Mouse (Mus musculus): Measurements from ENCODE around the gene Kpna6. TPM values are rescaled to one million over a fixed set of nuclear protein-coding genes. Genes with fewer than 3 reads are reported as not detected.

The Kpna6 gene
- polyA plus RNA-seq, 1 experiment, result 6.8 TPM

GRCm38 (mm10) chr4:129696158-129696985, 23.8 kb upstream of the Kpna6 start, which contains the start of gene Tmem39b:
Tmem39b (minus strand) TSS chr4:129696838.
- Histone ChIP-seq H3K27me3 (replicated peaks) (no peaks in the 10 kb centered on the region), H3K36me3 (replicated peaks; ENCODE audit: low read length) (peaks cover 29% of the 10 kb centered on the region), H3K4me3 (replicated peaks) (peak within 1 kb of the TSS; percentile 98), H3K4me1 (peaks cover 59% of the 10 kb centered on the region), H3K9me3 (no peaks in the 10 kb centered on the region)
- no peak for TF ChIP-seq FLI1 (IDR thresholded peaks at IDR 0.05; ENCODE audit: low read length)
- TF ChIP-seq GATA1 (IDR thresholded peaks at IDR 0.05; ENCODE audit: borderline replicate concordance, low read length), result no peak

GRCm38 (mm10) chr4:129695815-129696157, 23.2 kb upstream of the Kpna6 start:
- H3K9me3 ChIP-seq, result no peaks in the 10 kb centered on the region
- H3K27me3 ChIP-seq (replicated peaks), result no peaks in the 10 kb centered on the region
- TF ChIP-seq FLI1 (IDR thresholded peaks at IDR 0.05; ENCODE audit: low read length) (no peak), GATA1 (IDR thresholded peaks at IDR 0.05; ENCODE audit: borderline replicate concordance, low read length) (no peak)
- peaks cover 32% of the 10 kb centered on the region for H3K36me3 ChIP-seq (replicated peaks; ENCODE audit: low read length)
- peaks cover 55% of the 10 kb centered on the region for H3K4me1 ChIP-seq
- H3K4me3 ChIP-seq (replicated peaks), result peak overlapping the region; percentile 98

GRCm38 (mm10) chr4:129684531-129684930, 12.0 kb upstream of the Kpna6 start:
- Histone ChIP-seq H3K27me3 (replicated peaks) (no peaks in the 10 kb centered on the region), H3K4me3 (replicated peaks) (no peak overlapping the region), H3K9me3 (no peaks in the 10 kb centered on the region), H3K36me3 (replicated peaks; ENCODE audit: low read length) (peaks cover 96% of the 10 kb centered on the region), H3K4me1 (peaks cover 7% of the 10 kb centered on the region)
- no peak for TF ChIP-seq GATA1 (IDR thresholded peaks at IDR 0.05; ENCODE audit: borderline replicate concordance, low read length)
- TF ChIP-seq FLI1 (IDR thresholded peaks at IDR 0.05; ENCODE audit: low read length), result no peak

DNA sequence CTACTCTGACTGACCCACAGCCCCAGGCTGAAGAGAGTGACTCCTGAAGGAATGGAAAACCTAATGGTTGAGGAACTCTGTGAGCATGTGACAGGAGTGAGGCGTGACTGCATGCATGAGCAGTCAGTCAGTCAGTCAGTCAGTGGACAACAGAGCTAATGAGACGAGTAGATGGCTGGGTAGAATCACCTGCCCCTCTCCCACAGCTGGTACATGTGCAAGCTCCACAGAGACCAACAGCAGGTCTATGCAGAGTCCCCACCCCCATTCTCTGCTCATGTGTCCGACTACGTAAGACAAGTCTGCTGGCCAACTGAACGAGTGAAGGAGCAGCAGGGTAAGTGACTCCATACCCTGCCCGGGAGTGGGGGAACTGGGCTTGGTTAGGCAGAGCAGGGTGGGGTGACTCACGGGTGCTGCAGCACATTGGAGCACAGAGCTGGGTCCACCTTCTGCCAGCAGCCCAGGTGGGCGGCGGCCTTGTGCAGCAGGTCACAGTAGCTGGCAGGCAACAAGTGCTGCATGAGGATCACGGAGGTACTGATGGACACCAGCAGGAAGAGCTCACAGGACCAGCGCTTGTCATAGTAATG, 11.4 kb upstream of the Kpna6 start:
- Histone ChIP-seq H3K4me3 (replicated peaks) (no peak overlapping the region), H3K36me3 (replicated peaks; ENCODE audit: low read length) (peaks cover 95% of the 10 kb centered on the region), H3K9me3 (no peaks in the 10 kb centered on the region), H3K27me3 (replicated peaks) (no peaks in the 10 kb centered on the region), H3K4me1 (peaks cover 7% of the 10 kb centered on the region)
- TF ChIP-seq FLI1 (IDR thresholded peaks at IDR 0.05; ENCODE audit: low read length) (no peak), GATA1 (IDR thresholded peaks at IDR 0.05; ENCODE audit: borderline replicate concordance, low read length) (no peak)

GRCm38 (mm10) chr4:129681837-129682236, 9.3 kb upstream of the Kpna6 start:
- H3K4me1 ChIP-seq, result peaks cover 18% of the 10 kb centered on the region
- H3K27me3 ChIP-seq (replicated peaks), result no peaks in the 10 kb centered on the region
- peaks cover 97% of the 10 kb centered on the region for H3K36me3 ChIP-seq (replicated peaks; ENCODE audit: low read length)
- no peak overlapping the region for H3K4me3 ChIP-seq (replicated peaks)
- no peaks in the 10 kb centered on the region for H3K9me3 ChIP-seq
- TF ChIP-seq FLI1 (IDR thresholded peaks at IDR 0.05; ENCODE audit: low read length), result no peak
- no peak for TF ChIP-seq GATA1 (IDR thresholded peaks at IDR 0.05; ENCODE audit: borderline replicate concordance, low read length)

- Histone ChIP-seq H3K27me3 (replicated peaks) (no peaks in the 10 kb centered on the region), H3K4me1 (peaks cover 23% of the 10 kb centered on the region), H3K4me3 (replicated peaks) (peak overlapping the region; percentile 95), H3K36me3 (replicated peaks; ENCODE audit: low read length) (peaks cover 30% of the 10 kb centered on the region), H3K9me3 (no peaks in the 10 kb centered on the region)
- TF ChIP-seq FLI1 (IDR thresholded peaks at IDR 0.05; ENCODE audit: low read length) (no peak), GATA1 (IDR thresholded peaks at IDR 0.05; ENCODE audit: borderline replicate concordance, low read length) (no peak)
Observed at GRCm38 (mm10) chr4:129672878-129673449, 397 bp upstream of the Kpna6 start.

DNA sequence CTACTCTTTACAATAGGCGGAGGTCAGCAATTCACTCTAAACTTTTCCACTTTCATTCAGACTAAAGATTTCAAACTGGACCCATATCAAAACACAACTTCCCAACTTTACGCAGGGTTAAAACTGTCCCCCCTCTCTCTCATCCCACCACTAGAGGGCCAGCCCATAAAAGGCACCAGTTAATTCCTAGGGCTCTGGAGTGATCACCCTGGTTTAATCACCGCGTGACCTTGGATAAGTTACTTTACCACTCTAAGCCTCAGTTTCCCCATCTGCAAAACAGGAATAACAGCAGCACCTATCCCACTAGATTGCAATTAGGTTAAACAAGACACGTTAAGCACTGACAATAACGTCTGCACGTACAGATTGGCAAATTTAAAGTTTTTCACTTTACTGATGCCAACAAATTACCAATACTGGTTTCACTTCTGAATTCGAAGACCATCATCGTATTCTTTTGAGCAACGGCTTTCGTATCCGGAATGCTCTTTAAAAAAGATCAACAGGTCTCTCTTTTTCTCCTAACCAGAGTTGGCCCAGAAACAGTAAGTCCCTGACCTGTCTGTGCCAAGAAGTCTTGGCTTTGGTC, 980 bp downstream of the Kpna6 start:
- Histone ChIP-seq H3K9me3 (no peaks in the 10 kb centered on the region), H3K36me3 (replicated peaks; ENCODE audit: low read length) (peaks cover 20% of the 10 kb centered on the region), H3K27me3 (replicated peaks) (no peaks in the 10 kb centered on the region), H3K4me1 (peaks cover 19% of the 10 kb centered on the region), H3K4me3 (replicated peaks) (peak overlapping the region; percentile 95)
- TF ChIP-seq FLI1 (IDR thresholded peaks at IDR 0.05; ENCODE audit: low read length) (no peak), GATA1 (IDR thresholded peaks at IDR 0.05; ENCODE audit: borderline replicate concordance, low read length) (no peak)

DNA sequence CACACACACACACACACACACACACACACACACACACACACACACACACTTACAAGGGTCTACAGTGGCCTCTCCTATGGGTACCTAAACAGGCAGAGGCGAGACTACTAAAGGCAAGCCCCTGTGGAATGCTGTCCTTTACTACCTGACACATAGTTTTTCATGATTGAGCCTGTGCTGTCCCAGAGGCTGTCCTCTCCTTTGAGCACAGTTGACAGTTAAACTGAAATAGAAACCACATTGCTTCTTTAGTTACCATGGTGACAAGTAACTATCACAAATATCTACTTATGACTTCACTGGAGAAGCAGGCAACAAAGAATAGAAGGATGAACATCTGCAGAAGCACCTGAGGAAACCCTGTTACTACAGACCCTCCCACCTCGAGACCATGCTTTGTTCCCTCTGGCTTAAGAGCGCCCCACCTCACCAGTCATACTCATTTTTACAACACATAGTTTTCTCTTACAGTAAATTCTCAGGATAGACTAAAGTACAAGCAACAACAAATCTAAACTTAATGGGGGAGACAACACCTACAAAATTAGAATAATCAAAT, 10.2 kb downstream of the Kpna6 start:
- H3K4me3 ChIP-seq (replicated peaks), result no peak overlapping the region
- H3K4me1 ChIP-seq, result peaks cover 21% of the 10 kb centered on the region
- H3K36me3 ChIP-seq (replicated peaks; ENCODE audit: low read length), result peaks cover 63% of the 10 kb centered on the region
- H3K9me3 ChIP-seq, result no peaks in the 10 kb centered on the region
- H3K27me3 ChIP-seq (replicated peaks), result no peaks in the 10 kb centered on the region
- TF ChIP-seq GATA1 (IDR thresholded peaks at IDR 0.05; ENCODE audit: borderline replicate concordance, low read length) (no peak), FLI1 (IDR thresholded peaks at IDR 0.05; ENCODE audit: low read length) (no peak)

DNA sequence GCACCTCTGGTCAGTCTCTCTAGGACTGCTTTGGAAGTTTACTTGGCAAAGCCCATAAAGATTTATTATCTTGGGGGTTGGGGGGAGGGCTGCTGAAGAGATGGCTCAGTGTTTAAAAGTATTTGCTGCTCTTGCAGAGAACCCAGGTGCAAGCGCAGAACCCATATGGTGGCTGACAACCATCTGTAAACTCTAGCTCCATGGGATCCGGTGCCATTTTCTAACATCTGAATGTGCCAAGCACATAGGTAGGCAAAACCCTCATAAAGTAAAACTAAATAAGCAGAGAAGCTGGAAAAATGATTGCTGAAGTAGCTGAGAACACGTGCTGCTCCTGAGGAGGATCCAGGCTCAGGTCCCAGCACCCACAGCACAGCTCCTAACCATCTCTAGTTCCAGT, 11.0 kb downstream of the Kpna6 start:
- Histone ChIP-seq H3K36me3 (replicated peaks; ENCODE audit: low read length) (peaks cover 67% of the 10 kb centered on the region), H3K4me1 (peaks cover 21% of the 10 kb centered on the region), H3K9me3 (no peaks in the 10 kb centered on the region), H3K27me3 (replicated peaks) (no peaks in the 10 kb centered on the region), H3K4me3 (replicated peaks) (no peak overlapping the region)
- TF ChIP-seq GATA1 (IDR thresholded peaks at IDR 0.05; ENCODE audit: borderline replicate concordance, low read length) (no peak), FLI1 (IDR thresholded peaks at IDR 0.05; ENCODE audit: low read length) (no peak)

Measured in megakaryocyte, embryonic 14.5 days (primary cell).